Mouse (Mus musculus): ENCODE results near the gene Plekhs1. TPM values are rescaled to one million over a fixed set of nuclear protein-coding genes. Genes with fewer than 3 reads are reported as not detected.

Gene Plekhs1
- polyA plus RNA-seq, 1 experiment from 2014 or later = 0.49 TPM

- no peak for ATAC-seq
- Histone ChIP-seq H3K4me1 (replicated peaks) (peaks cover 5% of the 10 kb centered on the region; the same call in 1 of the 2 replicates), H3K9ac (no peak overlapping the region), H3K9me3 (no peaks in the 10 kb centered on the region), H3K27ac (0 out of 2 replicates have a peak overlapping the region, but pooled peaks have one; percentile 20), H3K36me3 (peaks cover 10% of the 10 kb centered on the region), H3K4me2 (replicated peaks) (no peak overlapping the region), H3K4me3 (replicated peaks) (no peak overlapping the region), H3K27me3 (replicated peaks) (no peaks in the 10 kb centered on the region)
- 60% methylated on average over 7 of the region's 7 CpGs for WGBS
Observed at GRCm38 (mm10) chr19:56438357-56439071, 22.9 kb upstream of the Plekhs1 start.

- Histone ChIP-seq H3K27ac (no peak overlapping the region), H3K27me3 (replicated peaks) (no peaks in the 10 kb centered on the region), H3K4me3 (replicated peaks) (no peak overlapping the region), H3K9ac (no peak overlapping the region), H3K4me1 (replicated peaks) (peaks cover 5% of the 10 kb centered on the region; the same call in 1 of the 2 replicates), H3K4me2 (replicated peaks) (no peak overlapping the region), H3K36me3 (peaks cover 6% of the 10 kb centered on the region), H3K9me3 (no peaks in the 10 kb centered on the region)
- WGBS = 62% methylated on average over 6 of the region's 6 CpGs
- peak; percentile 51; the same call in 1 of the 2 replicates for ATAC-seq
Observed at GRCm38 (mm10) chr19:56439072-56439434, 22.4 kb upstream of the Plekhs1 start.

- Histone ChIP-seq H3K4me3 (replicated peaks) (no peak overlapping the region), H3K36me3 (peaks cover 2% of the 10 kb centered on the region; the same call in 1 of the 2 replicates), H3K4me1 (replicated peaks) (peaks cover under 1% of the 10 kb centered on the region; the same call in 1 of the 2 replicates), H3K27me3 (replicated peaks) (no peaks in the 10 kb centered on the region), H3K9me3 (no peaks in the 10 kb centered on the region), H3K9ac (no peak overlapping the region), H3K27ac (no peak overlapping the region), H3K4me2 (replicated peaks) (no peak overlapping the region)
- WGBS = 65% methylated on average over 14 of the region's 14 CpGs
- ATAC-seq = no peak
Observed at GRCm38 (mm10) chr19:56443445-56443844, 18.0 kb upstream of the Plekhs1 start.

- 94% methylated on average over 4 of the region's 4 CpGs for WGBS
- H3K27ac ChIP-seq = no peak overlapping the region
- H3K9me3 ChIP-seq = no peaks in the 10 kb centered on the region
- H3K9ac ChIP-seq = no peak overlapping the region
- no peaks in the 10 kb centered on the region for H3K27me3 ChIP-seq (replicated peaks)
- no peaks in the 10 kb centered on the region for H3K36me3 ChIP-seq
- 0 out of 2 replicates have a peak, but pooled peaks cover 5% of the 10 kb centered on the region for H3K4me1 ChIP-seq (replicated peaks)
- ATAC-seq = no peak
- no peak overlapping the region for H3K4me3 ChIP-seq (replicated peaks)
- H3K4me2 ChIP-seq (replicated peaks) = no peak overlapping the region
Observed at GRCm38 (mm10) chr19:56448784-56449183, 12.7 kb upstream of the Plekhs1 start.

GRCm38 (mm10) chr19:56449537-56449936 lies 11.9 kb upstream of the Plekhs1 start:
- no peaks in the 10 kb centered on the region for H3K27me3 ChIP-seq (replicated peaks)
- H3K36me3 ChIP-seq = no peaks in the 10 kb centered on the region
- H3K4me1 ChIP-seq (replicated peaks) = 0 out of 2 replicates have a peak, but pooled peaks cover 5% of the 10 kb centered on the region
- H3K9ac ChIP-seq = no peak overlapping the region
- WGBS = 90% methylated on average over 8 of the region's 8 CpGs
- H3K4me2 ChIP-seq (replicated peaks) = no peak overlapping the region
- H3K4me3 ChIP-seq (replicated peaks) = no peak overlapping the region
- no peak for ATAC-seq
- H3K27ac ChIP-seq = no peak overlapping the region
- no peaks in the 10 kb centered on the region for H3K9me3 ChIP-seq

- Histone ChIP-seq H3K9me3 (no peaks in the 10 kb centered on the region), H3K27ac (no peak overlapping the region), H3K27me3 (replicated peaks) (no peaks in the 10 kb centered on the region), H3K4me2 (replicated peaks) (no peak overlapping the region), H3K36me3 (no peaks in the 10 kb centered on the region), H3K9ac (no peak overlapping the region), H3K4me1 (replicated peaks) (0 out of 2 replicates have a peak, but pooled peaks cover 5% of the 10 kb centered on the region), H3K4me3 (replicated peaks) (no peak overlapping the region)
- WGBS = 68% methylated on average over 5 of the region's 5 CpGs
- no peak for ATAC-seq
Observed at GRCm38 (mm10) chr19:56450892-56451291, 10.5 kb upstream of the Plekhs1 start.

- no peaks in the 10 kb centered on the region for H3K9me3 ChIP-seq
- no peak overlapping the region for H3K4me3 ChIP-seq (replicated peaks)
- H3K27ac ChIP-seq = no peak overlapping the region
- H3K27me3 ChIP-seq (replicated peaks) = no peaks in the 10 kb centered on the region
- H3K36me3 ChIP-seq = no peaks in the 10 kb centered on the region
- no peak for ATAC-seq
- 73% methylated on average over 4 of the region's 4 CpGs for whole genome bisulfite sequencing
- H3K4me2 ChIP-seq (replicated peaks) = no peak overlapping the region
- H3K4me1 ChIP-seq (replicated peaks) = 0 out of 2 replicates have a peak, but pooled peaks cover 5% of the 10 kb centered on the region
- H3K9ac ChIP-seq = no peak overlapping the region
Observed at GRCm38 (mm10) chr19:56451867-56452266, 9.6 kb upstream of the Plekhs1 start.

- no peak for ATAC-seq
Observed at GRCm38 (mm10) chr19:56452421-56452820, 9.0 kb upstream of the Plekhs1 start.

GRCm38 (mm10) chr19:56454862-56455261 lies 6.6 kb upstream of the Plekhs1 start:
- Histone ChIP-seq H3K27ac (no peak overlapping the region), H3K4me2 (replicated peaks) (no peak overlapping the region), H3K4me1 (replicated peaks) (0 out of 2 replicates have a peak, but pooled peaks cover 5% of the 10 kb centered on the region), H3K9me3 (no peaks in the 10 kb centered on the region), H3K4me3 (replicated peaks) (no peak overlapping the region), H3K27me3 (replicated peaks) (no peaks in the 10 kb centered on the region), H3K36me3 (no peaks in the 10 kb centered on the region), H3K9ac (no peak overlapping the region)
- 68% methylated on average over 4 of the region's 4 CpGs for WGBS
- ATAC-seq = no peak

More at GRCm38 (mm10) chr19:56452421-56452820, 9.0 kb upstream of the Plekhs1 start:
- Histone ChIP-seq H3K9ac (no peak overlapping the region), H3K4me3 (replicated peaks) (no peak overlapping the region), H3K27ac (no peak overlapping the region), H3K9me3 (no peaks in the 10 kb centered on the region), H3K4me1 (replicated peaks) (0 out of 2 replicates have a peak, but pooled peaks cover 5% of the 10 kb centered on the region), H3K27me3 (replicated peaks) (no peaks in the 10 kb centered on the region), H3K36me3 (no peaks in the 10 kb centered on the region), H3K4me2 (replicated peaks) (no peak overlapping the region)
- 74% methylated on average over 2 of the region's 2 CpGs for WGBS

GRCm38 (mm10) chr19:56455369-56455768 lies 6.1 kb upstream of the Plekhs1 start:
- Histone ChIP-seq H3K9ac (no peak overlapping the region), H3K36me3 (no peaks in the 10 kb centered on the region), H3K4me3 (replicated peaks) (no peak overlapping the region), H3K27ac (no peak overlapping the region), H3K4me2 (replicated peaks) (no peak overlapping the region), H3K27me3 (replicated peaks) (no peaks in the 10 kb centered on the region), H3K4me1 (replicated peaks) (0 out of 2 replicates have a peak, but pooled peaks cover 8% of the 10 kb centered on the region), H3K9me3 (no peaks in the 10 kb centered on the region)
- 45% methylated on average over 2 of the region's 2 CpGs for WGBS
- no peak for ATAC-seq

GRCm38 (mm10) chr19:56457569-56457968 lies 3.9 kb upstream of the Plekhs1 start:
- no peaks in the 10 kb centered on the region for H3K36me3 ChIP-seq
- 83% methylated on average over 4 of the region's 4 CpGs for WGBS

GRCm38 (mm10) chr19:56459154-56460050 lies 2.0 kb upstream of the Plekhs1 start:
- 80% methylated on average over 10 of the region's 10 CpGs for WGBS
- H3K4me1 ChIP-seq (replicated peaks) = peaks cover 5% of the 10 kb centered on the region; the same call in 1 of the 2 replicates
- H3K27me3 ChIP-seq (replicated peaks) = no peaks in the 10 kb centered on the region
- H3K4me3 ChIP-seq (replicated peaks) = no peak overlapping the region
- H3K4me2 ChIP-seq (replicated peaks) = no peak overlapping the region
- no peak overlapping the region for H3K9ac ChIP-seq
- H3K9me3 ChIP-seq = no peaks in the 10 kb centered on the region
- no peak for ATAC-seq
- no peak overlapping the region for H3K27ac ChIP-seq
- no peaks in the 10 kb centered on the region for H3K36me3 ChIP-seq

More at GRCm38 (mm10) chr19:56457569-56457968, 3.9 kb upstream of the Plekhs1 start:
- H3K27ac ChIP-seq = no peak overlapping the region
- peaks cover 10% of the 10 kb centered on the region; the same call in 1 of the 2 replicates for H3K4me1 ChIP-seq (replicated peaks)
- no peaks in the 10 kb centered on the region for H3K9me3 ChIP-seq
- H3K9ac ChIP-seq = no peak overlapping the region
- H3K4me3 ChIP-seq (replicated peaks) = no peak overlapping the region
- H3K4me2 ChIP-seq (replicated peaks) = no peak overlapping the region
- no peaks in the 10 kb centered on the region for H3K27me3 ChIP-seq (replicated peaks)
- no peak for ATAC-seq
